Mouse (Mus musculus): Measurements from ENCODE around the gene Edem3.

GRCm38 (mm10) chr1:151862109-151862508 lies 106.9 kb downstream of the Edem3 start:
- TF ChIP-seq CTCF (IDR thresholded peaks at IDR 0.05; ENCODE audit: low read depth), result no peak
- TF ChIP-seq EP300 (optimal IDR thresholded peaks at IDR 0.05), result no peak

All from stomach, postnatal 0 days (tissue).